Mouse (Mus musculus) left cerebral cortex, adult 18-20 months (tissue): ENCODE measurements around the gene Ppm1n. TPM values are rescaled to one million over a fixed set of nuclear protein-coding genes. Genes with fewer than 3 reads are reported as not detected.

Experiments used
- DNase-seq, 2 experiments: peaks; one replicate each; pipeline ENCODE4 v3.0.0; 2021 to 2022; ENCODE audit warnings: low spot score in 2 of 2, mixed read lengths in 1 of 2
- total RNA-seq, 2 experiments: library from RNA; stranded (reverse); gene quantifications; 2 replicates each; pipeline ENCODE4 v1.2.3; 2021

The Ppm1n gene
- total RNA-seq, 2 experiments from 2014 or later = not detected

- no peak for DNase-seq
Observed at GRCm38 (mm10) chr7:19252078-19252477, 27.8 kb downstream of the Ppm1n start.

GRCm38 (mm10) chr7:19247511-19247910, 32.4 kb downstream of the Ppm1n start:
- no peak for DNase-seq

GRCm38 (mm10) chr7:19246855-19247254, 33.0 kb downstream of the Ppm1n start:
- no peak for DNase-seq

GRCm38 (mm10) chr7:19245083-19245482, 34.8 kb downstream of the Ppm1n start:
- DNase-seq = no peak

GRCm38 (mm10) chr7:19243858-19244257, 36.0 kb downstream of the Ppm1n start:
- peak; percentile 50 to 54 for DNase-seq

- no peak for DNase-seq
Observed at GRCm38 (mm10) chr7:19242005-19242404, 37.9 kb downstream of the Ppm1n start.

- peak; percentile 18 to 34 for DNase-seq
Observed at GRCm38 (mm10) chr7:19240905-19241463, 38.9 kb downstream of the Ppm1n start.

- DNase-seq = no peak
Observed at GRCm38 (mm10) chr7:19239986-19240385, 39.9 kb downstream of the Ppm1n start.

- peak; percentile 94 to 97 for DNase-seq
Observed at GRCm38 (mm10) chr7:19239423-19239822, 40.4 kb downstream of the Ppm1n start.

- no peak for DNase-seq
Observed at GRCm38 (mm10) chr7:19238344-19238743, 41.5 kb downstream of the Ppm1n start.

GRCm38 (mm10) chr7:19236411-19236810, 43.5 kb downstream of the Ppm1n start:
- DNase-seq = no peak

- no peak for DNase-seq
Observed at GRCm38 (mm10) chr7:19235092-19235671, 44.7 kb downstream of the Ppm1n start.

- no peak for DNase-seq
Observed at GRCm38 (mm10) chr7:19234652-19235051, 45.2 kb downstream of the Ppm1n start.

GRCm38 (mm10) chr7:19231849-19232248, 48.0 kb downstream of the Ppm1n start:
- no peak for DNase-seq

- DNase-seq = no peak
Observed at GRCm38 (mm10) chr7:19230899-19231298, 49.0 kb downstream of the Ppm1n start.

GRCm38 (mm10) chr7:19230041-19230580, 49.8 kb downstream of the Ppm1n start:
- no peak for DNase-seq

- DNase-seq = no peak
Observed at GRCm38 (mm10) chr7:19229404-19229803, 50.5 kb downstream of the Ppm1n start.

- DNase-seq = no peak
Observed at GRCm38 (mm10) chr7:19228793-19229148, 51.1 kb downstream of the Ppm1n start.

GRCm38 (mm10) chr7:19227883-19228792, 51.7 kb downstream of the Ppm1n start, which contains the start of gene Opa3:
TSS of gene Opa3 (plus strand) at chr7:19228334.
- DNase-seq = peak; percentile 100

- peak; percentile 26 to 41 for DNase-seq
Observed at GRCm38 (mm10) chr7:19226817-19227797, 52.8 kb downstream of the Ppm1n start.
